Mouse (Mus musculus): Measurements from ENCODE around the gene Plekhg3. TPM values are rescaled to one million over a fixed set of nuclear protein-coding genes. Genes with fewer than 3 reads are reported as not detected.
A peak's percentile ranks its signal among the peaks of the same experiment; 100 is the strongest.

The Plekhg3 gene
- polyA plus RNA-seq, 1 experiment from 2014 or later = 6.3 TPM

GRCm38 (mm10) chr12:76540701-76541221 is 10.1 kb downstream of the Plekhg3 start:
- no peak overlapping the region for H3K9ac ChIP-seq (ENCODE audit: low read depth, low read length)
- DNase-seq (ENCODE audit: low spot score) = no peak
- H3K27me3 ChIP-seq (replicated peaks; ENCODE audit: control insufficient read depth, insufficient read depth, low read length) = peaks cover 4% of the 10 kb centered on the region; the same call in 1 of the 2 replicates
- peaks cover 17% of the 10 kb centered on the region for H3K4me1 ChIP-seq (ENCODE audit: control insufficient read depth, insufficient read depth, low read length)
- WGBS = 77% methylated on average over 10 of the region's 10 CpGs
- no peaks in the 10 kb centered on the region for H3K9me3 ChIP-seq (ENCODE audit: control insufficient read depth, low read length)
- ATAC-seq (ENCODE audit: low read depth) = no peak
- H3K27ac ChIP-seq (replicated peaks; ENCODE audit: low read depth, low read length) = no peak overlapping the region
- H3K36me3 ChIP-seq (ENCODE audit: control insufficient read depth, insufficient read depth, low read length) = no peaks in the 10 kb centered on the region
- H3K4me3 ChIP-seq (ENCODE audit: low read depth, low read length) = no peak overlapping the region
- no peak overlapping the region for H3K4me2 ChIP-seq (ENCODE audit: low read depth, low read length)

- peak; percentile 61 for ATAC-seq (ENCODE audit: low read depth)
- H3K9me3 ChIP-seq (ENCODE audit: control insufficient read depth, low read length) = no peaks in the 10 kb centered on the region
- no peak overlapping the region for H3K4me3 ChIP-seq (ENCODE audit: low read depth, low read length)
- H3K9ac ChIP-seq (ENCODE audit: low read depth, low read length) = no peak overlapping the region
- peaks cover 9% of the 10 kb centered on the region; the same call in 1 of the 2 replicates for H3K27me3 ChIP-seq (replicated peaks; ENCODE audit: control insufficient read depth, insufficient read depth, low read length)
- H3K4me2 ChIP-seq (ENCODE audit: low read depth, low read length) = peak overlapping the region; percentile 14
- H3K27ac ChIP-seq (replicated peaks; ENCODE audit: low read depth, low read length) = peak overlapping the region; percentile 35; the same call in 1 of the 2 replicates
- DNase-seq (ENCODE audit: low spot score) = no peak
- H3K36me3 ChIP-seq (ENCODE audit: control insufficient read depth, insufficient read depth, low read length) = no peaks in the 10 kb centered on the region
- WGBS = 31% methylated on average over 8 of the region's 8 CpGs
- H3K4me1 ChIP-seq (ENCODE audit: control insufficient read depth, insufficient read depth, low read length) = peaks cover 21% of the 10 kb centered on the region
Observed at GRCm38 (mm10) chr12:76541475-76541874, 10.8 kb downstream of the Plekhg3 start.

- peak overlapping the region; percentile 35; the same call in 1 of the 2 replicates for H3K27ac ChIP-seq (replicated peaks; ENCODE audit: low read depth, low read length)
Observed at GRCm38 (mm10) chr12:76541879-76542278, 11.2 kb downstream of the Plekhg3 start.

GRCm38 (mm10) chr12:76545786-76546370 is 15.2 kb downstream of the Plekhg3 start:
- ATAC-seq (ENCODE audit: low read depth) = no peak
- Histone ChIP-seq H3K4me3 (ENCODE audit: low read depth, low read length) (peak overlapping the region; percentile 24; the same call in 1 of the 2 replicates), H3K36me3 (ENCODE audit: control insufficient read depth, insufficient read depth, low read length) (no peaks in the 10 kb centered on the region), H3K9me3 (ENCODE audit: control insufficient read depth, low read length) (no peaks in the 10 kb centered on the region), H3K27ac (replicated peaks; ENCODE audit: low read depth, low read length) (peak overlapping the region; percentile 39; the same call in 1 of the 2 replicates), H3K4me1 (ENCODE audit: control insufficient read depth, insufficient read depth, low read length) (peaks cover 29% of the 10 kb centered on the region), H3K9ac (ENCODE audit: low read depth, low read length) (peak overlapping the region; percentile 58; the same call in 1 of the 2 replicates), H3K27me3 (replicated peaks; ENCODE audit: control insufficient read depth, insufficient read depth, low read length) (peaks cover 14% of the 10 kb centered on the region; the same call in 1 of the 2 replicates), H3K4me2 (ENCODE audit: low read depth, low read length) (peak overlapping the region; percentile 53)
- WGBS = 46% methylated on average over 15 of the region's 15 CpGs
- no peak for DNase-seq (ENCODE audit: low spot score)

More at GRCm38 (mm10) chr12:76541879-76542278, 11.2 kb downstream of the Plekhg3 start:
- Histone ChIP-seq H3K4me1 (ENCODE audit: control insufficient read depth, insufficient read depth, low read length) (peaks cover 25% of the 10 kb centered on the region), H3K9me3 (ENCODE audit: control insufficient read depth, low read length) (no peaks in the 10 kb centered on the region), H3K9ac (ENCODE audit: low read depth, low read length) (no peak overlapping the region), H3K36me3 (ENCODE audit: control insufficient read depth, insufficient read depth, low read length) (no peaks in the 10 kb centered on the region), H3K27me3 (replicated peaks; ENCODE audit: control insufficient read depth, insufficient read depth, low read length) (peaks cover 9% of the 10 kb centered on the region; the same call in 1 of the 2 replicates), H3K4me2 (ENCODE audit: low read depth, low read length) (peak overlapping the region; percentile 14; the same call in 1 of the 2 replicates), H3K4me3 (ENCODE audit: low read depth, low read length) (no peak overlapping the region)
- 57% methylated on average over 6 of the region's 6 CpGs for WGBS
- ATAC-seq (ENCODE audit: low read depth) (peak; percentile 18; the same call in 1 of the 2 replicates), DNase-seq (ENCODE audit: low spot score) (no peak)

- whole genome bisulfite sequencing = 10% methylated on average over 27 of the region's 28 CpGs
- Histone ChIP-seq H3K27me3 (replicated peaks; ENCODE audit: control insufficient read depth, insufficient read depth, low read length) (peaks cover 14% of the 10 kb centered on the region; the same call in 1 of the 2 replicates), H3K36me3 (ENCODE audit: control insufficient read depth, insufficient read depth, low read length) (no peaks in the 10 kb centered on the region), H3K9me3 (ENCODE audit: control insufficient read depth, low read length) (no peaks in the 10 kb centered on the region), H3K9ac (ENCODE audit: low read depth, low read length) (peak overlapping the region; percentile 58), H3K4me1 (ENCODE audit: control insufficient read depth, insufficient read depth, low read length) (peaks cover 23% of the 10 kb centered on the region), H3K4me2 (ENCODE audit: low read depth, low read length) (peak overlapping the region; percentile 53), H3K27ac (replicated peaks; ENCODE audit: low read depth, low read length) (peak overlapping the region; percentile 77), H3K4me3 (ENCODE audit: low read depth, low read length) (peak overlapping the region; percentile 24)
- ATAC-seq (ENCODE audit: low read depth) (no peak), DNase-seq (ENCODE audit: low spot score) (no peak)
Observed at GRCm38 (mm10) chr12:76546383-76547276, 15.9 kb downstream of the Plekhg3 start.

- Histone ChIP-seq H3K4me1 (ENCODE audit: control insufficient read depth, insufficient read depth, low read length) (peaks cover 18% of the 10 kb centered on the region), H3K9me3 (ENCODE audit: control insufficient read depth, low read length) (no peaks in the 10 kb centered on the region), H3K27ac (replicated peaks; ENCODE audit: low read depth, low read length) (peak overlapping the region; percentile 77), H3K4me2 (ENCODE audit: low read depth, low read length) (peak overlapping the region; percentile 53), H3K9ac (ENCODE audit: low read depth, low read length) (no peak overlapping the region), H3K36me3 (ENCODE audit: control insufficient read depth, insufficient read depth, low read length) (no peaks in the 10 kb centered on the region), H3K27me3 (replicated peaks; ENCODE audit: control insufficient read depth, insufficient read depth, low read length) (peaks cover 14% of the 10 kb centered on the region; the same call in 1 of the 2 replicates), H3K4me3 (ENCODE audit: low read depth, low read length) (peak overlapping the region; percentile 24)
- DNase-seq (ENCODE audit: low spot score) = peak; percentile 93
- ATAC-seq (ENCODE audit: low read depth) = peak; percentile 92
- 24% methylated on average over 13 of the region's 13 CpGs for WGBS
Observed at GRCm38 (mm10) chr12:76547409-76548081, 16.9 kb downstream of the Plekhg3 start.

- ATAC-seq (ENCODE audit: low read depth) = no peak
- no peak for DNase-seq (ENCODE audit: low spot score)
- peak overlapping the region; percentile 27 for H3K4me2 ChIP-seq (ENCODE audit: low read depth, low read length)
- H3K9ac ChIP-seq (ENCODE audit: low read depth, low read length) = no peak overlapping the region
- peaks cover 14% of the 10 kb centered on the region; the same call in 1 of the 2 replicates for H3K27me3 ChIP-seq (replicated peaks; ENCODE audit: control insufficient read depth, insufficient read depth, low read length)
- peak overlapping the region; percentile 77 for H3K27ac ChIP-seq (replicated peaks; ENCODE audit: low read depth, low read length)
- no peaks in the 10 kb centered on the region for H3K36me3 ChIP-seq (ENCODE audit: control insufficient read depth, insufficient read depth, low read length)
- 12% methylated on average over 7 of the region's 7 CpGs for WGBS
- no peaks in the 10 kb centered on the region for H3K9me3 ChIP-seq (ENCODE audit: control insufficient read depth, low read length)
- H3K4me3 ChIP-seq (ENCODE audit: low read depth, low read length) = no peak overlapping the region; the same call in 1 of the 2 replicates
- H3K4me1 ChIP-seq (ENCODE audit: control insufficient read depth, insufficient read depth, low read length) = peaks cover 18% of the 10 kb centered on the region
Observed at GRCm38 (mm10) chr12:76548082-76548423, 17.4 kb downstream of the Plekhg3 start.

- Histone ChIP-seq H3K27me3 (replicated peaks; ENCODE audit: control insufficient read depth, insufficient read depth, low read length) (peaks cover 14% of the 10 kb centered on the region; the same call in 1 of the 2 replicates), H3K36me3 (ENCODE audit: control insufficient read depth, insufficient read depth, low read length) (no peaks in the 10 kb centered on the region), H3K4me2 (ENCODE audit: low read depth, low read length) (no peak overlapping the region), H3K4me1 (ENCODE audit: control insufficient read depth, insufficient read depth, low read length) (peaks cover 18% of the 10 kb centered on the region), H3K4me3 (ENCODE audit: low read depth, low read length) (no peak overlapping the region), H3K27ac (replicated peaks; ENCODE audit: low read depth, low read length) (no peak overlapping the region), H3K9ac (ENCODE audit: low read depth, low read length) (no peak overlapping the region), H3K9me3 (ENCODE audit: control insufficient read depth, low read length) (no peaks in the 10 kb centered on the region)
- WGBS = 67% methylated on average over 3 of the region's 3 CpGs
- ATAC-seq (ENCODE audit: low read depth) = no peak
- no peak for DNase-seq (ENCODE audit: low spot score)
Observed at GRCm38 (mm10) chr12:76549203-76549602, 18.5 kb downstream of the Plekhg3 start.

Measured in embryonic facial prominence, embryonic 14.5 days (tissue).